Mouse (Mus musculus) E14TG2a.4 (cell line): ENCODE measurements around the gene Gabarap.

Experiments used
- CTCF ChIP-seq: conservative IDR thresholded peaks from 2 replicates; pipeline ENCODE4 v1.5.1; 2014; ENCODE audit warnings: low read length
- NANOG ChIP-seq: IDR thresholded peaks from 2 replicates; pipeline ENCODE4 v1.6.1; 2014; ENCODE audit warnings: borderline replicate concordance, low read length, mixed read lengths

DNA sequence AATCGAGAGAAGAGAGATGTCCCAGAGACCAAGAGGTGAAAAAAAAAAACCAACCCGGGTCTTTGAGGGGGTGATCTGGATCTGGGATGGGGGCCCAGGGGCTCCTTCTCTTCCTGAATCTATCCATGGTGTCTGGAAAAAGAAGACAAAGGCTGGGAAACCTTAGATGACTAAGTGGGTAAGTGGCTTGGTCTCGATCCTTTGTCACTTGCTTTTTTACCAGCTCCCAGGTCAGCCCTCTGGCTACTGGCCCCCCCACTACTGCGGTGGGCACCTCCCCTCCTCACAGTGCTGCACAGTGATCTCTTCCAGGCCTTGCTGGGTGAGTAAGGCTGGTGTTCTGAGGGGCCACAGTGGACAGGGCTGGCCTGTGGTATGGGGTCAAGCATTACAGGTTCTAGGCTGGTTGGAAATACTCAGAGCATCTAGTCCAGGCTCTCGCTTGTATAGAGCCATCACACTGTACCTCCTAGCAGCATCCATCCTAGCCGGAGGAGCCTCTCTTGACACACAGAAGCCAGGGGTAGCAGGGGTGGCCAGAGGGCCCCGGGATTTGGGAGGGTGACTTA is 26.3 kb downstream of the Gabarap start:
- no peak for TF ChIP-seq CTCF
- no peak for TF ChIP-seq NANOG
